Mouse (Mus musculus) ovary, adult 18-20 months (tissue): ENCODE data around the gene Tekt1.
A peak's percentile ranks its signal among the peaks of the same experiment; 100 is the strongest.

Experiments
- DNase-seq: peaks from one replicate; pipeline ENCODE4 v3.0.0; 2022; ENCODE audit warnings: low spot score, mixed read lengths

Tekt1 gene

GRCm38 (mm10) chr11:72342549-72343237, 19.5 kb downstream of the Tekt1 start:
- peak; percentile 35 for DNase-seq

GRCm38 (mm10) chr11:72339716-72340115, 22.5 kb downstream of the Tekt1 start:
- DNase-seq = no peak

- no peak for DNase-seq
Measured at GRCm38 (mm10) chr11:72338437-72338871, 23.8 kb downstream of the Tekt1 start.

- DNase-seq = no peak
Measured at GRCm38 (mm10) chr11:72336726-72337125, 25.5 kb downstream of the Tekt1 start.

DNA sequence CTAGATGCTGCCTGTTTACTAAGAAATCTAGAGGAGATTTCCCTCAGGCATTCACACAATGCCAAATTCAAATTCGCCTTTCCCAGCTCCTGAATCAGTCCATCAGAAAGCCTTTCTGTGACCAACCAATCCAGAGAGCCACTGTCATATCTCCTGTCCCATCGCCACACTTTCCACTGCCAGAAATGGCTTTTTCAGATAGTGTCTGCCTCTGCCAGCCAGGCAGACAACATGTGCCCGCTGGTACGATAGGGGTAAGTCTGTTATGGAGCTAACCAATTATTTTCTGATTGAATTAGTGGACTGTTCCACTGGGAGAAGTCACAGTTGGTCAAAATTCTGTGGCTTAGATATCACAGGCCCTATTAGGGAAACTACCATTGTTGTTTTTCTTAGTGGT, 27.6 kb downstream of the Tekt1 start:
- no peak for DNase-seq

- DNase-seq = no peak
Measured at GRCm38 (mm10) chr11:72332951-72333667, 29.1 kb downstream of the Tekt1 start.

- no peak for DNase-seq
Measured at GRCm38 (mm10) chr11:72325701-72326100, 36.5 kb downstream of the Tekt1 start.

DNA sequence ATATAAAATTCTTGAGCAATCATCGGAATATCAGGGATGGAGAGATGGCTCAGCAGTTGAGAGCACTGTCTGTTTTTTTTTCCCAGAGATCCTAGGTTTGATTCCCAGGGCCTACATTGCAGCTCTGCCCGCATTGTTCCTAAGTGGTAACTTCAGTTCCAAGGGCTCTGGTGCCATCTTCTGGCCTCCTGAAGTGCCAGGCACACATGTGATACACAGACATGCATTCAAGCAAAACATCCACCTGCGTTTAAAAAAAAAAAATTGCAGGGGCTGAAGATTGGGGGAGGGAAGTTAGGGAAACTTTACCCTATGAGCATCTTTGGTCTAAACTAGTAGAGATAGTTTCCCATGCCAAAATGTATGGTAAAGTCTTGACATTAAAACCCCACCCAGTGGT, 37.8 kb downstream of the Tekt1 start:
- no peak for DNase-seq

- no peak for DNase-seq
Measured at GRCm38 (mm10) chr11:72318026-72318425, 44.2 kb downstream of the Tekt1 start.

DNA sequence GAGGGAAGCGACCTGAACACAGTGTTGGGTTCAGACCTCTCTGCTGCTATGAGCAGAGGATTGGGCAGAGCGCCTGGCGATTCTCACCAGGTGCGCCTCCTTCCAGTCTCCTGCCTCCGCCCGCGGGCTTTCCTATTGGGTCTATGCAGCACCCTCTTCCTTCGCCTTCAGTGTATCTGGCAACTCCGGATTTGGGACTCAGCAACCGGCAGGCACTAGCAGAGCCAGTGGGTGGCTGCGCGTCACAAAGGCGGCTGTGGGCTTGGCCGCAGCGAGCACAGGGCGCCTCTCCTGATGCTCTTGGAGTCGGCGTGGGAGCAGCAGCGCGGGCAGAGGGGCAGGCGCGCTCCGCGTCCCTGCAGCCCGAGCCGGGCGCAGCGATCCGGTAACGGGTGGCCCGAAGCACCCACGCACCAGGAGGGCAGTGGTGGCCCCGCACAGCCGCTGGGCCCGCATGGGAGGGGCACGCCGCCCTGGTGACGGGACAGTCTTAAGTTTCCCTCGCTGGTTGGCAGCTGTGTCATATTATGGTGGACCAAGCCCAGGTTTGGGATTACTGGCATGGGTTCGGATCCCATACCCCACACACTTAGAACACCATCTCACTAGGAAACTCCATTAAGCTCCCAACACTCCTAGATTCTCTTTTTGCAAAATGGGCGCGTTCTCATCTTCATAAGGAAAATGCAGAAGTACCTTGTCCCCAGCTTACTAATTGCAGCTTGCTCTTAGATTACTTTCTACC, 47.9 kb downstream of the Tekt1 start, which contains the start of gene Fbxo39:
TSS of gene Fbxo39 (plus strand) at position 294 of the 745 bp plus-strand sequence.
- no peak for DNase-seq

DNA sequence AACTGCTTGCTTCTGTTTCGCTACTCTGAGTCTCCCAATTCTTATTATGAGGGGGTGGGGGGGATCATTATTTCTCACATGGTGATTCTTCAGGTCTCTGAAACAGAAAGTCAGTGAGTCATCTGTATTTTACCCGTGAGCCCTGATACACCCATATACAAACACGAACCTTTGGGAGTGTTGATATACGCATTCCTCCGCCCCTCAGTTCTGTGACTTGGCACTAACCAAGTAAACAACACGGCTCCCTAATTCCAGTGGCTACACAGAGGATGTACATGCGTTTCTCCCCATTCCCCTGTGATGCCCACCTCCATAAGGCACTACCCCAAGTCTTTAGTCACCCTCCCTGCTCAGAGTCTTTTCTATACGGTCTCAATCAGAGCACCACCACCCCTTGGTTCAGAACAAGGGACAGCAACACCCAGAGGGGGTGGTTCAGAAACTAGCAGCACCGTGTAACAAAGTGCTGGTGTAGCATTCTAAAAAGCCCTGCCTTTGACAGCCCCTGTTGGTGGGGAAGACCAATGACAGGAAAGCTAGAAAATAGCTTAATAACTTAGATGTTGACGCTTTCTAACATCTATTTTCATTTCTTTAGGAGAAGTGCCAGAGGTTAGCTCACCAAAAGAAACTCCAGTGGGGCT, 50.8 kb downstream of the Tekt1 start:
- DNase-seq = no peak

DNA sequence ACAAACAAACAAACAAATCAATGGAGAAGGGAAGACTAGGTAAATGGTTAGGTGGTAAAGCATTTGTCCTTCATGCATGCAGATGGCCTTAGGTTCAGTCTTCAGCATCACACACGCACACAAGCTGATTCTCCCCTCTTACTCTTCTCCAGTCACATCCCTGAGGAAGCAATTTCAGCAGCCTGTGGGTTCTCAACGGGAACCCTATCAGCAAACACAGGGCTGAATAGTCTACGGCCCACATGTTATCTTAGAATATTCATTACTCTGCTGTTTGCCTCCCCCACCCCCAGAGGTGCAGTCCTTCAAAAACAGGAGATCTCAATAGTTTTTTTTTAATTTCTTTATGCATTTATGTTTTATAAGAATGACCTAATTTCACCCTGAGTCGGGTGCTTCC, 51.8 kb downstream of the Tekt1 start:
- no peak for DNase-seq

- no peak for DNase-seq
Measured at GRCm38 (mm10) chr11:72308982-72309381, 53.3 kb downstream of the Tekt1 start.

DNA sequence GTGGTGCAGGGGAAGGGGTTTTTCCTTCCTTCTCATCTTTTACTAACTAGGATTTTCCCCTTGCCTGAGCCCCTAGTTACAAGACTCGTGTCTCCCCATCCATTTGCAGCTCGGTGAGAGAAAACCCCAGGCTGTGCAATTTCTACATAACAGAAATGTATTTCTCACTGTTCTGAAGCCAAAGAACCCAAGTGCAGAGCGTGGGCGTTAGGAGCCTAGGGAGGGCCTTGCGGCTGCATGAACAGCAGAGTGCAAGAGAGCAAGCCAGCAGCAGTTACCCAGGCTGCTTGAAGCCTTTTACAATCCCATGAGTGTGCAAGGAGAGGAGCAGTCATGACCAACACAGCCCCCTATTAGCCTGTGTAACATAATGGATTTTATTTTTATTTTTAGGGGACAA, 54.8 kb downstream of the Tekt1 start:
- no peak for DNase-seq

DNA sequence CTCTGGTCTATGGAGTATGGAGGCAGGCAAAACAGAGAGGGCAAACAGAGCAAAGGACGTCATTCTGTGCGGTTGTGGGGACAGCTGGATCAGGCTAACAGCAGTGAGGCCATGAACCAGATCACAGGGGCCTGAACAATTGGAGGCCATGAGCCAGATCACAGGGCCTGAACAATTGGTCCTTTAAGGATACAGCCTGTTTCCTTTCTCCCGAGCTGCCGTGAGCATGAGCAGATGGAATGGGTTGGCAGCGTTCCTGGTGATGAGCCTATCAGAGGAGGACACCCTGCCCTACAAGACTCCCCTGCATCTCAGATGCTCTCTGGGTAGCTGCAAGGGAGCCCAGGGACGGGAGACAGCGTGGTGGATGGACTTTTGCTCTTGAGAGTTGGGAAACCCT, 60.0 kb downstream of the Tekt1 start:
- no peak for DNase-seq

DNA sequence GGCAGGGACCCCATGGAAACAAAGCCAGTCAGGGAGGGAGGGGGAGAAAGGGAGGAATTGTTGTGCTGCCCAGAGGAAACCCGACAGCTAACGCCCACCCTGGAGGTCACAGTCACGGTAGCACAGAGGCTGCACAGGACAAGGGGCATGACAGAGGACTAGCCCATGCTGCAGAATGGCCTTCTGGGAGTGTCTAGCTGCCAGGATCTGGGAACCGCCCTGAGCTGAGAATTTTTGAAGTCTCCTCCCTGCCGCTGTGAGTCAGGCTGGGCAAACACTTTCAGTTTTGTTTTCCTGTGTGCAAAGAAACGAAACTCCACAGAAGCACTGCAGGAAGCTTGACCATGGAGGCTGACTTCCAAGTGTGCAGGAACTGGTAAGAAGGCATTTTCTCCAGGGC, 60.9 kb downstream of the Tekt1 start, which contains the start of gene Xaf1:
TSS of gene Xaf1 (plus strand) at position 296 of the 400 bp plus-strand sequence.
- DNase-seq = peak; percentile 46
